Mouse (Mus musculus): ENCODE data around the gene St14. TPM values are rescaled to one million over a fixed set of nuclear protein-coding genes. Genes with fewer than 3 reads are reported as not detected.
"Not testable (repeated sequence)": the region's sequence is repeated elsewhere in the genome, so short reads cannot be mapped to it uniquely, and the experiment has no call there.

St14 gene
- polyA plus RNA-seq (2015; fragmentation: Nextera tagmentation; extraction: Ambion mirVana): 46.7 and 48.3 TPM in 2 replicates

GRCm38 (mm10) chr9:31131205-31131968 is at the start of gene St14:
TSS of gene St14 (minus strand) at chr9:31131853.
- H3K27me3 ChIP-seq (ENCODE audit: insufficient read depth, low read length): peaks cover 52% of the 10 kb centered on the region
- under 1% methylated on average over 69 of the region's 74 CpGs for WGBS
- H3K4me3 ChIP-seq (ENCODE audit: low read length): peak within 1 kb of the TSS; percentile 61
- peaks cover 12% of the 10 kb centered on the region for H3K4me1 ChIP-seq (ENCODE audit: insufficient read depth, low read length)
- H3K27ac ChIP-seq (ENCODE audit: low read length): peak within 1 kb of the TSS; percentile 54; the same call in 1 of the 2 replicates
- peak within 1 kb of the TSS; percentile 73 for H3K9ac ChIP-seq (replicated peaks; ENCODE audit: low read length)
- no peaks in the 10 kb centered on the region for H3K36me3 ChIP-seq (ENCODE audit: insufficient read depth, low read length)
- ATAC-seq (ENCODE audit: low FRiP score, low TSS enrichment): peak; percentile 87
- H3K4me2 ChIP-seq (replicated peaks; ENCODE audit: low read depth, low read length): peak within 1 kb of the TSS; percentile 89
- no peaks in the 10 kb centered on the region for H3K9me3 ChIP-seq (ENCODE audit: low read length)

GRCm38 (mm10) chr9:31177692-31178091 is 46.0 kb upstream of the St14 start:
- H3K36me3 ChIP-seq (ENCODE audit: insufficient read depth, low read length): peaks cover 10% of the 10 kb centered on the region
- ATAC-seq (ENCODE audit: low FRiP score, low TSS enrichment): no peak
- no peak overlapping the region for H3K9ac ChIP-seq (replicated peaks; ENCODE audit: low read length)
- no peak overlapping the region for H3K27ac ChIP-seq (ENCODE audit: low read length)
- WGBS: 94% methylated on average over 6 of the region's 6 CpGs
- H3K4me1 ChIP-seq (ENCODE audit: insufficient read depth, low read length): peaks cover 13% of the 10 kb centered on the region
- no peaks in the 10 kb centered on the region for H3K9me3 ChIP-seq (ENCODE audit: low read length)
- no peak overlapping the region for H3K4me3 ChIP-seq (ENCODE audit: low read length)
- no peak overlapping the region for H3K4me2 ChIP-seq (replicated peaks; ENCODE audit: low read depth, low read length)
- no peaks in the 10 kb centered on the region for H3K27me3 ChIP-seq (ENCODE audit: insufficient read depth, low read length)

- peak; percentile 63; the same call in 1 of the 2 replicates for ATAC-seq (ENCODE audit: low FRiP score, low TSS enrichment)
- H3K27ac ChIP-seq (ENCODE audit: low read length): no peak overlapping the region
- WGBS: 82% methylated on average over 8 of the region's 8 CpGs
Observed at GRCm38 (mm10) chr9:31176379-31177130, 44.9 kb upstream of the St14 start.

GRCm38 (mm10) chr9:31175978-31176377 is 44.3 kb upstream of the St14 start:
- Histone ChIP-seq H3K27ac (ENCODE audit: low read length) (no peak overlapping the region), H3K9ac (replicated peaks; ENCODE audit: low read length) (no peak overlapping the region), H3K36me3 (ENCODE audit: insufficient read depth, low read length) (peaks cover 10% of the 10 kb centered on the region), H3K27me3 (ENCODE audit: insufficient read depth, low read length) (no peaks in the 10 kb centered on the region), H3K4me2 (replicated peaks; ENCODE audit: low read depth, low read length) (no peak overlapping the region), H3K9me3 (ENCODE audit: low read length) (no peaks in the 10 kb centered on the region), H3K4me3 (ENCODE audit: low read length) (no peak overlapping the region), H3K4me1 (ENCODE audit: insufficient read depth, low read length) (no peaks in the 10 kb centered on the region)
- no peak for ATAC-seq (ENCODE audit: low FRiP score, low TSS enrichment)
- 79% methylated on average over 3 of the region's 3 CpGs for WGBS

More at GRCm38 (mm10) chr9:31176379-31177130, 44.9 kb upstream of the St14 start:
- no peak overlapping the region for H3K9ac ChIP-seq (replicated peaks; ENCODE audit: low read length)
- peaks cover 4% of the 10 kb centered on the region; the same call in 1 of the 2 replicates for H3K4me1 ChIP-seq (ENCODE audit: insufficient read depth, low read length)
- no peak overlapping the region for H3K4me2 ChIP-seq (replicated peaks; ENCODE audit: low read depth, low read length)
- H3K9me3 ChIP-seq (ENCODE audit: low read length): no peaks in the 10 kb centered on the region
- H3K27me3 ChIP-seq (ENCODE audit: insufficient read depth, low read length): no peaks in the 10 kb centered on the region
- H3K36me3 ChIP-seq (ENCODE audit: insufficient read depth, low read length): peaks cover 10% of the 10 kb centered on the region
- H3K4me3 ChIP-seq (ENCODE audit: low read length): no peak overlapping the region

GRCm38 (mm10) chr9:31175346-31175745 is 43.7 kb upstream of the St14 start:
- Histone ChIP-seq H3K4me1 (ENCODE audit: insufficient read depth, low read length) (no peaks in the 10 kb centered on the region), H3K9ac (replicated peaks; ENCODE audit: low read length) (no peak overlapping the region), H3K4me2 (replicated peaks; ENCODE audit: low read depth, low read length) (no peak overlapping the region), H3K4me3 (ENCODE audit: low read length) (no peak overlapping the region), H3K9me3 (ENCODE audit: low read length) (no peaks in the 10 kb centered on the region), H3K27me3 (ENCODE audit: insufficient read depth, low read length) (no peaks in the 10 kb centered on the region), H3K27ac (ENCODE audit: low read length) (no peak overlapping the region), H3K36me3 (ENCODE audit: insufficient read depth, low read length) (peaks cover 12% of the 10 kb centered on the region)
- no peak for ATAC-seq (ENCODE audit: low FRiP score, low TSS enrichment)
- 92% methylated on average over 6 of the region's 6 CpGs for WGBS

GRCm38 (mm10) chr9:31168356-31169093 is 36.9 kb upstream of the St14 start:
- 94% methylated on average over 22 of the region's 22 CpGs for WGBS
- Histone ChIP-seq H3K9ac (replicated peaks; ENCODE audit: low read length) (no peak overlapping the region), H3K4me3 (ENCODE audit: low read length) (no peak overlapping the region), H3K9me3 (ENCODE audit: low read length) (no peaks in the 10 kb centered on the region), H3K27me3 (ENCODE audit: insufficient read depth, low read length) (no peaks in the 10 kb centered on the region), H3K4me1 (ENCODE audit: insufficient read depth, low read length) (no peaks in the 10 kb centered on the region), H3K27ac (ENCODE audit: low read length) (no peak overlapping the region), H3K36me3 (ENCODE audit: insufficient read depth, low read length) (peaks cover 29% of the 10 kb centered on the region), H3K4me2 (replicated peaks; ENCODE audit: low read depth, low read length) (no peak overlapping the region)
- ATAC-seq (ENCODE audit: low FRiP score, low TSS enrichment): no peak

- no peak overlapping the region for H3K4me3 ChIP-seq (ENCODE audit: low read length)
- no peak for ATAC-seq (ENCODE audit: low FRiP score, low TSS enrichment)
- 92% methylated on average over 13 of the region's 13 CpGs for WGBS
- H3K9me3 ChIP-seq (ENCODE audit: low read length): no peaks in the 10 kb centered on the region
- H3K27ac ChIP-seq (ENCODE audit: low read length): no peak overlapping the region
- no peaks in the 10 kb centered on the region for H3K27me3 ChIP-seq (ENCODE audit: insufficient read depth, low read length)
- peaks cover 29% of the 10 kb centered on the region for H3K36me3 ChIP-seq (ENCODE audit: insufficient read depth, low read length)
- H3K4me1 ChIP-seq (ENCODE audit: insufficient read depth, low read length): no peaks in the 10 kb centered on the region
- H3K4me2 ChIP-seq (replicated peaks; ENCODE audit: low read depth, low read length): no peak overlapping the region
- H3K9ac ChIP-seq (replicated peaks; ENCODE audit: low read length): no peak overlapping the region
Observed at GRCm38 (mm10) chr9:31167305-31167704, 35.7 kb upstream of the St14 start.

- ATAC-seq (ENCODE audit: low FRiP score, low TSS enrichment); H3K27ac ChIP-seq (ENCODE audit: low read length); H3K27me3 ChIP-seq (ENCODE audit: insufficient read depth, low read length); H3K9me3 ChIP-seq (ENCODE audit: low read length); H3K9ac ChIP-seq (replicated peaks; ENCODE audit: low read length); H3K4me3 ChIP-seq (ENCODE audit: low read length); H3K4me2 ChIP-seq (replicated peaks; ENCODE audit: low read depth, low read length); H3K4me1 ChIP-seq (ENCODE audit: insufficient read depth, low read length): not testable (repeated sequence)
- peaks cover 47% of the 10 kb centered on the region for H3K36me3 ChIP-seq (ENCODE audit: insufficient read depth, low read length)
- WGBS: 93% methylated on average over 3 of the region's 3 CpGs
Observed at GRCm38 (mm10) chr9:31165505-31165904, 33.9 kb upstream of the St14 start.

- H3K9me3 ChIP-seq (ENCODE audit: low read length): no peaks in the 10 kb centered on the region
- H3K36me3 ChIP-seq (ENCODE audit: insufficient read depth, low read length): peaks cover 53% of the 10 kb centered on the region
- H3K4me1 ChIP-seq (ENCODE audit: insufficient read depth, low read length): no peaks in the 10 kb centered on the region
- H3K9ac ChIP-seq (replicated peaks; ENCODE audit: low read length): no peak overlapping the region
- no peaks in the 10 kb centered on the region for H3K27me3 ChIP-seq (ENCODE audit: insufficient read depth, low read length)
- H3K27ac ChIP-seq (ENCODE audit: low read length): no peak overlapping the region
- H3K4me2 ChIP-seq (replicated peaks; ENCODE audit: low read depth, low read length): no peak overlapping the region
- no peak overlapping the region for H3K4me3 ChIP-seq (ENCODE audit: low read length)
- WGBS: 87% methylated on average over 1 of the region's 1 CpGs
- ATAC-seq (ENCODE audit: low FRiP score, low TSS enrichment): no peak
Observed at GRCm38 (mm10) chr9:31163327-31163726, 31.7 kb upstream of the St14 start.

Data from kidney, embryonic 16.5 days (tissue).